Mouse (Mus musculus) midbrain, embryonic 13.5 days (tissue): ENCODE data around the gene Notch3. TPM values are rescaled to one million over a fixed set of nuclear protein-coding genes. Genes with fewer than 3 reads are reported as not detected.
"Not testable (repeated sequence)": the region's sequence is repeated elsewhere in the genome, so short reads cannot be mapped to it uniquely, and the experiment has no call there.

Source experiments
- ATAC-seq: fragments of 200-750 bp; cut with Nextera tagmentation; 2 replicates; pipeline ENCODE4 v1.8.0; 2017; ENCODE audit warnings: mild to moderate bottlenecking, moderate TSS enrichment, moderate library complexity
- H3K27ac ChIP-seq: fragments of 300-500 bp; sonication (generic); 2 replicates; pipeline ENCODE4 v1.5.1; 2015; ENCODE audit warnings: inconsistent platforms, mild to moderate bottlenecking, moderate library complexity
- H3K27me3 ChIP-seq: fragments of 300-500 bp; sonication (generic); 2 replicates; pipeline ENCODE4 v1.6.1; 2015; ENCODE audit warnings: mild to moderate bottlenecking, inconsistent platforms
- H3K36me3 ChIP-seq: fragments of 300-500 bp; sonication (generic); 2 replicates; pipeline ENCODE4 v1.6.1; 2015; ENCODE audit warnings: mild to moderate bottlenecking, inconsistent platforms
- H3K4me1 ChIP-seq: fragments of 300-500 bp; sonication (generic); replicated peaks from 2 replicates; pipeline ENCODE4 v1.6.1; 2015; ENCODE audit warnings: inconsistent platforms
- H3K4me2 ChIP-seq: fragments of 300-500 bp; sonication (generic); replicated peaks from 2 replicates; pipeline ENCODE4 v1.6.1; 2015; ENCODE audit warnings: moderate library complexity, mild to moderate bottlenecking, inconsistent platforms
- H3K4me3 ChIP-seq: fragments of 300-500 bp; sonication (generic); replicated peaks from 2 replicates; pipeline ENCODE4 v1.5.1; 2015; ENCODE audit warnings: mild to moderate bottlenecking, inconsistent platforms
- H3K9ac ChIP-seq: fragments of 300-500 bp; sonication (generic); replicated peaks from 2 replicates; pipeline ENCODE4 v1.6.1; 2015; ENCODE audit warnings: mild to moderate bottlenecking, inconsistent platforms
- H3K9me3 ChIP-seq: fragments of 300-500 bp; sonication (generic); 2 replicates; pipeline ENCODE4 v1.6.1; 2016; ENCODE audit warnings: mild to moderate bottlenecking, inconsistent platforms
- WGBS: fragments of 180-500 bp; shearing (Covaris S2); methylation state at CpG from one replicate; pipeline ENCODE4 v1.1.7; 2015; 5-methylcytosine and 5-hydroxymethylcytosine counted together
- polyA plus RNA-seq: library from polyadenylated mRNA; unstranded; fragments of >200 nt; fragmentation: Nextera tagmentation; extraction: Ambion mirVana; gene quantifications from 2 replicates; pipeline ENCODE4 v1.2.1, GENCODE M21; 2015

Gene Notch3
- polyA plus RNA-seq, 1 experiment from 2014 or later: 13.2 TPM

DNA sequence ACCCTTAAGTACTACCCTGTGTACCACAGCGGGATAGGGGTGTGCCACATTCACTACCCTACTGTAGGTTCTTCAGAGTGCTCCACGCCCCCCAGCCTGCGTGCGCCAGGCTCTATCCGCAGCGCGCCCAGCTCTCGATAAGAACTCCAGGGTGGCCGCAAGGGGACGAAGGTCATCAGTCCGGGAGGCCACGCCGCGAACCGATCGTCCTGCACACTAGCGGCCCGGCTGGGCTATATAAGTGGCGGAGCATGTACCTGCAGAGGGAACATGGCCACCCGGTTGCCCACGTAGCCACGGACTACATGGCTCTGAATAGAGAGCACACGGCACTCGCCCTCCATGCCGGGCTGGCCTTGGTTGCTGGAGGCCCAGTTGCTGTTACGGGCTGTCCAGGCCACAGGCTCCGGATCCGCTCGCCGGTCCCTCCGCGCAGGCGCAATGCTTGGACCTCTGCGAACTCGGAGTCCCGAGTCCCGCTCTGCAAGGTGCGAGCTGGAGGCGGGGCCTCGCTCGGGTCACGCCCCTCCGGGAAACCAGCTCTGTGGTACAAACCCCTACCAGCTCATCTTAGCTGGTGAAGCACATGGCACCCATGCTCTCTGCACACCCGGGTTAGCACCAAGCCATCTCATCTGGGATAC lies 66.6 kb downstream of the Notch3 start:
- Histone ChIP-seq H3K27ac (no peak overlapping the region), H3K4me3 (peak overlapping the region; percentile 49), H3K9ac (peak overlapping the region; percentile 66), H3K9me3 (no peaks in the 10 kb centered on the region), H3K4me2 (peak overlapping the region; percentile 86), H3K27me3 (peaks cover 34% of the 10 kb centered on the region), H3K4me1 (peaks cover 11% of the 10 kb centered on the region), H3K36me3 (no peaks in the 10 kb centered on the region)
- peak; percentile 90 for ATAC-seq
- 2% methylated on average over 44 of the region's 44 CpGs for WGBS

DNA sequence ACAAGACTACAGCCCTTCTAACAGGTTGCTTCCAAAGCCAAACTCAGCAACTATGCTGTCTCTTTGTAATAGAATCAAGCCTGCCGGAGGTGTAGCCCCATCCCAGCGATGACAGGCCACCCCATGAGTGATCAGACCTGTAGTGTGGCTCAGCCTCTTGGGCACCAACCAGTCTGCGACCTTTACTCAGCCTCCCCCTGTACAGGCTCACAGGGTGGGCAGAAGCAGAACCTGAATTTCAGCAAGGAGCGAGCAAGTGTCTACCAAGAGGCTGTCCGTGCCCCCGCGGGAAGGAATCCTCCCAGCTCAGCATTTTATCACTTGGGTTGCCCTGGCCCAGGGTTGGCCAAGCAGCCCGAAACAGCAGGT lies 67.1 kb downstream of the Notch3 start:
- Histone ChIP-seq H3K9ac (peak overlapping the region; percentile 66; the same call in 1 of the 2 replicates), H3K9me3 (no peaks in the 10 kb centered on the region), H3K4me2 (peak overlapping the region; percentile 86), H3K27ac (no peak overlapping the region), H3K4me3 (peak overlapping the region; percentile 49), H3K4me1 (peaks cover 11% of the 10 kb centered on the region), H3K36me3 (no peaks in the 10 kb centered on the region), H3K27me3 (peaks cover 34% of the 10 kb centered on the region)
- 29% methylated on average over 8 of the region's 8 CpGs for WGBS
- no peak; the same call in 1 of the 2 replicates for ATAC-seq

DNA sequence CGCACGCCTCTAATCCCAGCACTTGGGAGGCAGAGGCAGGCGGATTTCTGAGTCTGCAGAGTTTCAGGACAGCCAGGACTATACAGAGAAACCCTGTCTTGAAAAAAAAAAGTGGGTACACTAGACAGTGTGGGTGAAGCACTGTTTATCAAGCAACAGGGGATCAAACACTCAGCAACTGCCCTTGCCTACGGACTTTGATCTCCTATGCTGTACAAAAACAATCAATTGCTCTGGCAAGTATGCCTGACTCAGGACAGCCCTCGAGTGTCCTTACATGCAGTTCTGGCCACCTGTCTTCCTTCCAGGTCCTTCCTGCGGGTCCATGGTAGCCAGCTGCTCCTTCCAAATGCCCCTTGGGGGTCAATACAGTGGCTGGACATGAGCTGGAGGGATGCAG lies 67.7 kb downstream of the Notch3 start:
- not testable (repeated sequence) for H3K4me2 ChIP-seq, H3K9ac ChIP-seq, H3K36me3 ChIP-seq, H3K9me3 ChIP-seq, ATAC-seq, H3K27ac ChIP-seq, H3K4me3 ChIP-seq
- peaks cover 11% of the 10 kb centered on the region for H3K4me1 ChIP-seq
- H3K27me3 ChIP-seq: peaks cover 34% of the 10 kb centered on the region
- 92% methylated on average over 5 of the region's 6 CpGs for WGBS

DNA sequence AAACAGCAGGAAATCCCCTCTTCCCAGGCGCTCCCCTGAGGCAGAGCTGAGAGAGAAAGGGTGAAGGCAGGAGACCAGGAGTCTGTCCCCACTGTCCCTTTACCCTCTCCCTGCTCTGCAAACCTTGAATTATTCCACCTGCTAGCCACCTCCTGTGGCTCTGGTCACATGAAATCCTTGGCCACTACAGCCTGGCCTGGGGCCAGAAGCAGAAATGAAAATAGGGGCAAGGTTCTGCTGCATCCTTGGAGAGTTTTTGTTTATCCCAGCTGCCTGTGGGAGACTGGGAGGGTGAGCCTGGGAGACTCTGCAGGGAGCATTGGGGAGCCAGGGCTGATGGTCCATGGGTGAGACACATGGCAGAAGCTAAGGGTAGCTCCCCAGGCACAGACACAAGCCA lies 69.0 kb downstream of the Notch3 start:
- Histone ChIP-seq H3K4me3 (no peak overlapping the region), H3K4me2 (no peak overlapping the region), H3K36me3 (no peaks in the 10 kb centered on the region), H3K4me1 (peaks cover 11% of the 10 kb centered on the region), H3K9ac (no peak overlapping the region), H3K27me3 (peaks cover 33% of the 10 kb centered on the region), H3K9me3 (no peaks in the 10 kb centered on the region), H3K27ac (no peak overlapping the region)
- WGBS: 63% methylated on average over 1 of the region's 1 CpGs
- ATAC-seq: no peak

DNA sequence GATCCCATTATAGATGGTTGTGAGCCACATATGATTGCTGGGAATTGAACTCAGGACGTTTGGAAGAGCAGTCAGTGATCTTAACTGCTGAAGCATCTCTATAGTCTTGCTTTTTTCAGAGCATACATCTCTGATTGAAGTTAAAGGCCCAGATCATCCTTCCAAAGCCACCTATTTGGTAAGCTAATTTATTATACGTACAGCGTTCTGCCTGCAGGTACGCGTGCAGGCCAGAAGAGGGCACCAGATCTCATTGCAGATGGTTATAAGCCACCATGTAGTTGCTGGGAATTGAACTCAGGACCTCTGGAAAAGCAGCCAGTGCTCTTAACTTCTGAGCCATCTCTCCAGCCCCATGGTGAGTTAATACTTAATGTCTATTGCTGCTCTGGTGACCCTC lies 73.8 kb downstream of the Notch3 start:
- 80% methylated on average over 5 of the region's 5 CpGs for WGBS
- no peak for ATAC-seq
- no peaks in the 10 kb centered on the region for H3K9me3 ChIP-seq

DNA sequence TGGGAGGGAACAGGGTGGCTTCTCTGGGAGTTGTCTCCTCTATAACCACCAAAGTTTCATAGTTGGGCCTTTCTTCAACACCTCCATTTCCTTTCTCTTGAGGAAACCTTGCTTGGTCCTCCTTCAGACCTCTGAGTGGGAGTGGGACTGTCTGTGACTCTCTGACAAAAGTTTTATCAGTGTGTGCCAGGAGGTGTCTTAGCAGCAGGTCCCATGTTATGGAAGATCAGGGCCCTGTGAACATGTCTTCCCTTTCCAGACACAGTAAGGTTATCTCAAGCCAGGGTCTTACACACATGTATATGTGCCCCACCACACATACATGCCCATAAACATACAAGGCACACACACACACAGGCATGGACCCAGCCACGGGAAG lies 74.4 kb downstream of the Notch3 start:
- no peaks in the 10 kb centered on the region for H3K36me3 ChIP-seq
- peaks cover 15% of the 10 kb centered on the region for H3K4me1 ChIP-seq
- no peak overlapping the region for H3K27ac ChIP-seq
- H3K27me3 ChIP-seq: no peaks in the 10 kb centered on the region; the same call in 1 of the 2 replicates
- WGBS: 97% methylated on average over 1 of the region's 1 CpGs
- no peak overlapping the region for H3K4me2 ChIP-seq
- H3K4me3 ChIP-seq: no peak overlapping the region
- H3K9ac ChIP-seq: no peak overlapping the region
- no peaks in the 10 kb centered on the region for H3K9me3 ChIP-seq
- no peak for ATAC-seq

More for the DNA sequence above, 73.8 kb downstream of the Notch3 start:
- H3K27ac ChIP-seq: no peak overlapping the region
- no peak overlapping the region for H3K4me3 ChIP-seq
- no peak overlapping the region for H3K9ac ChIP-seq
- peaks cover 5% of the 10 kb centered on the region; the same call in 1 of the 2 replicates for H3K27me3 ChIP-seq
- no peak overlapping the region for H3K4me2 ChIP-seq
- peaks cover 15% of the 10 kb centered on the region for H3K4me1 ChIP-seq
- no peaks in the 10 kb centered on the region for H3K36me3 ChIP-seq

DNA sequence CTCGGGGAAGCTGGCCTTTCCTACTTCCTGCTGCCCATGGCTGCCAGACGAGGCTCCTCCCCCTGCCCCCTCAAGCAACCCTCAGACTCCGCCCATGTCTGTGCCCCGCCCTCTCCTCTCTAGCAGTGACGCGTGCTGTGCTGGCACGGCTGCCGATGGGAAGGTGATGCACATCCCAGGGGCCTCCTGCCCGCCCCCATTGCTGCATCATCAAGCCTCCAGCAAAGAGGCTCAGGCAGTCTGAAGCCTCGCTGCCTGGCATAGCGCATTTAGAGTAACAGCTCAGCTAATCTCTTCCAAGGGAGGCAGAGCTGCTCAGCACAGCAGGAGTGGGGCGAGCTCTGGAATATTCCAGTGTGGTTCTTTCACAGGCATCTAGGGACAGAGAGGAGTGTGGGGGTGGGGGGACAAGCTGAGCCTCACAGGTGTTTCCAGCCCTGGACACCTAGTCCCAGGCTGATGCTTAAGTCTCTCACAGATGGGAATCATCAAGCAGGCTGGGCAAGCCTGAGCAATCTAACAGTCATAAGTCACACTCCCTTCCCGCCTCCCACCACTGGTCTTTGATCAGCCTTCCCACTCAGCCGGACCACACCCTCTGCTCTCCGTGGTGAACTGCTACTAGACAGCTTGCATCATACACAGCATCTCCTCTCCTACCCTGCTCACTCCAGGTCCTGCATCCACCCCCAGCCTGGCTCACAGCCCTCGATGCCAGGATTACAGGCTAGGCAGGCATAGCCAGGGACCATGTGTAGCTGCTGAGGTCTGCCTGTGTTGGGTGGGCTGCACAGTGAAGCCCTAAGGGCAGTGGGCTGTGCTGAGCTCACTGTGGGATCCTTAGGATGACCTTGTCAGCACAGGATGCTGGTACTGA lies 75.0 kb downstream of the Notch3 start:
- H3K36me3 ChIP-seq, H3K27me3 ChIP-seq, H3K9me3 ChIP-seq: not testable (repeated sequence)
- peak; percentile 94 for ATAC-seq
- peak overlapping the region; percentile 53 for H3K4me2 ChIP-seq
- peak overlapping the region; percentile 26 for H3K4me3 ChIP-seq
- peaks cover 15% of the 10 kb centered on the region for H3K4me1 ChIP-seq
- 10% methylated on average over 16 of the region's 16 CpGs for WGBS
- H3K27ac ChIP-seq: peak overlapping the region; percentile 40; the same call in 1 of the 2 replicates
- H3K9ac ChIP-seq: peak overlapping the region; percentile 48; the same call in 1 of the 2 replicates

DNA sequence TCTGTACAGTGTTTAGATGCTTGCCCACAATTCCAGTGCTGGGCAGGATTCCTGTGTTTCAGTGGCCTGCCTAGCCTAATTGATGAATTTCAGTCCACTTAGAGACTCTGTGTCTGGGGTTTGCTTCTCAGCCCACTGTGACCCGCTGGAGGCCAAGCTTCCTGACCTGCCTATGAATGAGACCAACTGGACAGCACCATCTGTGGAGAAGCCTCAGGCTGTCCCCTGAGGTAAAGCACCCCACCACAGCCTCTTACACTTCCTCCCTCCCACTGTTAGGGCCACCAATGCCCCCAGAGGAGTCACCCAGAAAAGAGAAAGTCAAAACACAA lies 75.7 kb downstream of the Notch3 start:
- Histone ChIP-seq H3K36me3 (no peaks in the 10 kb centered on the region), H3K4me2 (peak overlapping the region; percentile 53), H3K27me3 (no peaks in the 10 kb centered on the region), H3K4me1 (peaks cover 15% of the 10 kb centered on the region), H3K9ac (peak overlapping the region; percentile 48), H3K4me3 (peak overlapping the region; percentile 26), H3K27ac (peak overlapping the region; percentile 40; the same call in 1 of the 2 replicates), H3K9me3 (no peaks in the 10 kb centered on the region)
- ATAC-seq: peak; percentile 69
- 14% methylated on average over 1 of the region's 1 CpGs for WGBS

DNA sequence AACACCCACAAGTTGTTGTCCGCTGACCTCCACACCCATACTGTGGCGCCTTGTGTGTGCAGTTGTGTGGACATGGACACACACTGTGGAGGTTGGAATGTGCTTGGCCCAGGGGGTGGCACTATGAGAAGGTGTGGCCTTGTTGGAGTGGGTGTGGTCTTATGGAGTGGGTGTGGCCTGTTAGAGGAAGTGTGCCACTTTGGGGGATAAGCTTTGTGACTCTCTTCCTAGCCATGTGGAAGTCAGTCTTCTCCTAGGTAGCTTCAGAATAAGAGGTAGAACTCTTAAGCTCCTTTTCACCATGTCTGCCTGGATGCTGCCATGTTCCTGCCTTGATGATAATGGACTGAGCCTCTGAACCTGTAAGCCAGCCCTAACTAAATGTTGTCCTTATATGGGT lies 79.6 kb downstream of the Notch3 start:
- no peak for ATAC-seq
- WGBS: 97% methylated on average over 2 of the region's 2 CpGs
- no peak overlapping the region for H3K27ac ChIP-seq
- H3K36me3 ChIP-seq: no peaks in the 10 kb centered on the region
- H3K4me2 ChIP-seq: no peak overlapping the region
- H3K9me3 ChIP-seq: no peaks in the 10 kb centered on the region
- H3K9ac ChIP-seq: no peak overlapping the region
- H3K4me3 ChIP-seq: no peak overlapping the region
- no peaks in the 10 kb centered on the region for H3K27me3 ChIP-seq
- peaks cover 15% of the 10 kb centered on the region for H3K4me1 ChIP-seq

DNA sequence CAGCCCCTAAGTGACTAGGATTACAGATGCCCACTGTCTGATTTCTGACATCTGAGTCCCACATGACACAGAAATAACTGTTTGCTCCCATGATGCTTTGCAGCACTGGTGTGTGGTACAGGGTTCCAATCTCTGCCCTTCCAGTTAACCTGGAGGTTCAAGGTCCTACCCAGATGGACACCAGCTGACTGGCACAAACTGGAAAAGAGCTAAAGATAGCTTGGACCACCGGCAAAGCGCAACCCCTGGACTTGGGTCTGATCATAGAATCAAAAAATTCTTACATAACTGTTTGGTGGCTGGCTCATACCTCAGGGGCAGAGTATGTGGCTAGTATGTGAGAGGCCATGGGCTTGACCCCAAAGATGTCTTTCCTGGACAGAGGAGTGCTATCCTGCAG lies 83.3 kb downstream of the Notch3 start:
- Histone ChIP-seq H3K4me2 (no peak overlapping the region), H3K4me3 (no peak overlapping the region), H3K36me3 (no peaks in the 10 kb centered on the region), H3K27ac (no peak overlapping the region), H3K27me3 (no peaks in the 10 kb centered on the region), H3K4me1 (no peaks in the 10 kb centered on the region), H3K9me3 (no peaks in the 10 kb centered on the region), H3K9ac (no peak overlapping the region)
- ATAC-seq: no peak
- WGBS: 94% methylated on average over 2 of the region's 2 CpGs

DNA sequence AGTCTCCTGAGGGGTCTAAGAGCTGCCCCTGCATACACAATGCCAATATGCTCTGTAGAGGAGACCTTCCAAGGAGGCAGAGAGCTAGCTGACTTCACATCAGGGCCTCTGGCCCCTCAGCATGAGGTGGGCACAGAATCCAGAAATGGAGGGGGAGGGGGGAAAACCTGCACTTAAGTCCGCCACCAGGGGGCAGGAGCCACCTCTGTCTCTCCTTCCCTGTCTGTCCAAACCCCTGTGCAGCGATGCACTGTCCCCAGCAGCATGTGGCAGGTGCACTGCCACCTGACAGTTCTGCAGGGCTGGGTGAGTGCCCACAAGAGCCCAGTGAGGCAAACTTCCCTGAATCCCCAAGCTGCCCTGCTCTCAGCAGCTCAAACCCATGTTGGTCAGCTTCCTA lies 91.5 kb downstream of the Notch3 start:
- 0% methylated on average over 2 of the region's 2 CpGs for WGBS
- Histone ChIP-seq H3K36me3 (no peaks in the 10 kb centered on the region), H3K27ac (no peak overlapping the region), H3K4me1 (no peaks in the 10 kb centered on the region), H3K4me2 (no peak overlapping the region), H3K9me3 (peaks cover 2% of the 10 kb centered on the region; the same call in 1 of the 2 replicates), H3K9ac (no peak overlapping the region), H3K27me3 (no peaks in the 10 kb centered on the region), H3K4me3 (no peak overlapping the region)
- ATAC-seq: peak; percentile 50; the same call in 1 of the 2 replicates

DNA sequence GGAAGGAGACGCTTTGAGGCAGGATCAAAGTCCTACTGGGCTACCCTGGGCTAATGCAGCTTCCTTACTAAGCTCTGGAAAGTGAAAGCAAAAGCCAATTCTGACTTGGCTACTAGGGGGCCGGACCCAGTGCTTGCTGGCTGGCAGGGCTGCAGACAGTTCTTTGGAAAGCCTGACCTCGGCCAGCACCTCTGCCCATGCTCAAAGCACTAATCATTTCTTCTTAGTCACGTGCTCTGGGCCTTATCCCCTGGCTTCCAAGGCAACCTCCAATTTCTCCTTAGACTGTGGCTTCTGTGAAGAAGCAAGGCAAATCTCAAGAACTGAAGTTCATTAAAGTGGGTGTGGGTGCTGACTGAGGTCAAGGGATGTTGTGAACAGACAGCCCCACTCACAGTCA lies 92.0 kb downstream of the Notch3 start:
- H3K4me1 ChIP-seq: no peaks in the 10 kb centered on the region
- H3K4me3 ChIP-seq: no peak overlapping the region
- 58% methylated on average over 4 of the region's 4 CpGs for WGBS
- no peak overlapping the region for H3K9ac ChIP-seq
- ATAC-seq: no peak
- no peak overlapping the region for H3K27ac ChIP-seq
- peaks cover 3% of the 10 kb centered on the region; the same call in 1 of the 2 replicates for H3K9me3 ChIP-seq
- no peaks in the 10 kb centered on the region for H3K27me3 ChIP-seq
- H3K4me2 ChIP-seq: no peak overlapping the region
- H3K36me3 ChIP-seq: no peaks in the 10 kb centered on the region
